Mouse (Mus musculus): ENCODE results near the gene Nup43. TPM values are rescaled to one million over a fixed set of nuclear protein-coding genes. Genes with fewer than 3 reads are reported as not detected.
"Not testable (repeated sequence)": the region's sequence is repeated elsewhere in the genome, so short reads cannot be mapped to it uniquely, and the experiment has no call there.

The Nup43 gene
- total RNA-seq (2021) = 1 to 10 TPM; 5.9 to 9.1 TPM
- long read RNA-seq, experiment 1 = 0 reads
- long read RNA-seq, experiment 2, transcript Nup43-201 (8 exons, 1,286 nt) = major isoform, 12 of 14 reads
- long read RNA-seq, experiment 2, partial matches to known transcripts = 1 of 14 reads
- long read RNA-seq, experiment 2, other reads (novel, unspliced or antisense) = 1 of 14 reads

DNA sequence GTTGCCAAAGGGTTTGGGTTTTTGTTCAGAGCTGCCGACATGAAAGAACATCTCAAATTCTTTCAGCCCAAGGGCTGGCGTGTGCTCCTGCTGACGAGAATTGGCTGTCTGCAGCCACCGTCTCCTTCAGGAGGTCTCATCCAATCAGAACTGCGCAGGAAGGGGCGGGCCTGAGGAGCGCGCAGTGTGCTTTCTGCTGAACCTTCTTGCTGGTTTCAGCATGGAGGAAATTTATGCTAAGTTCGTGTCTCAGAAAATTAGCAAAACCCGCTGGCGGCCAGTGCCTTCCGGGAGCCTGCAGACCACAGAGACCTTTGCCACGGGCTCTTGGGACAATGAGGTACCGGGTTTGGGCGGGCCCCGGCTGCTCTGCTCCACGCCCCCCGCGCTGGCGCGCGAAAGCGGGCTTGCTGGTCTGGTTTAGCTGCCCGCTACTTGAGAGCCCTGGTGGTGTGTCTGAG is at the start of gene Nup43:
Gene Nup43 (plus strand): TSS at position 162 of the 461 bp plus-strand sequence.
- DNase-seq (ENCODE audit: low spot score in 2 of 2) = peak; percentile 87

GRCm38 (mm10) chr10:7617556-7617955 is 49.7 kb upstream of the Nup43 start:
- not testable (repeated sequence) for DNase-seq (ENCODE audit: low spot score in 2 of 2)

DNA sequence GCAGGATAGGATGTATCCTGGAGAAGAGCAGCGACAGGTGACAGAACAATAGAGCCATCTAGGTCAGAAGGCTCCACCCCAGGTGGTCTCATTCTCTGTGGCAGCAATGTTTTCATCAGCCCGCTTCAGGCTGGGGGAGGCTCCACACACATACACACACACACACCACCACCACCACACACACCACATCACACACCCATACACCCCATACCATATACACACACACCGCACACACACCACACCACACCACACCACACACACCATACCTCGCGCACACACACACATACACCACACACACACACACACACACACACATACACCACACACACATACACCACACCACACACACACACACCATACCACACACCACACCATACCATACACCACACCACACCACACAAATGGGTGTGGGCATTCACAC is 47.5 kb upstream of the Nup43 start:
- DNase-seq (ENCODE audit: low spot score in 2 of 2) = no peak

DNA sequence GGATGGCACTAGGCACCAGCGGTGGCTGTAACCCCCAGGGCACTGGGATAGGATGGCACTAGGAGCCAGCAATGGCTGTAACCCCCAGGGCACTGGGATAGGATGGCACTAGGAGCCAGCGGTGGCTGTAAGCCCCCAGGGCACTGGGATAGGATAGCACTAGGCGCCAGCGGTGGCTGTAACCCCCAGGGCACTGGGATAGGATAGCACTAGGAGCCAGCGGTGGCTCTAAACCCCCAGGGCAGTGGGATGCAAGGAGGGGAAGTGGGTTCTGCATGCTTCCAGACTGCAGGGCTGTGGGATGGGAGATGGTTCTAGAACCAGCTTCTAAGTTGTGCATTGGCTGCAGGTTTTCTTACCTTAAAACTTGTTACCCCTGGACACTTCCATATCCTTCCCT is 46.6 kb upstream of the Nup43 start:
- DNase-seq (ENCODE audit: low spot score in 2 of 2) = no peak

DNA sequence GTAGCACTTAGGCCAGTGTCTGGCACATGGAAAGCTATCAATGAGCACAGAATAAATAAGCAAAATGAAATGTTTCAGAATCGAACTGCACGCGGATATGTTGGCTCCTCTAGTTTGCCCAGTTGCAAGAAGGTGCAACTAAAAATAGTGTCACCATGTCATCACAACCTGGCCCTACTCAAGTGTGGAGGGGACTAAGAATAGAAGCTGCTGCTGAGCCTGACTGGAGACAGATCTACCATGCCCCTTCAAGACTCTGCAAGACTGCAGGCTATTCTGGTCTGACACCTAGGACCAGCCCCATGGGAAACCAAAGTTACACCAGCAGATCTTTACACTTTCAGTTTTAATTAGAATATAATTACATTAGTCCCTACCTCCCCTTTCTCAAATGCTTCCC is 44.9 kb upstream of the Nup43 start:
- no peak for DNase-seq (ENCODE audit: low spot score in 2 of 2)

DNA sequence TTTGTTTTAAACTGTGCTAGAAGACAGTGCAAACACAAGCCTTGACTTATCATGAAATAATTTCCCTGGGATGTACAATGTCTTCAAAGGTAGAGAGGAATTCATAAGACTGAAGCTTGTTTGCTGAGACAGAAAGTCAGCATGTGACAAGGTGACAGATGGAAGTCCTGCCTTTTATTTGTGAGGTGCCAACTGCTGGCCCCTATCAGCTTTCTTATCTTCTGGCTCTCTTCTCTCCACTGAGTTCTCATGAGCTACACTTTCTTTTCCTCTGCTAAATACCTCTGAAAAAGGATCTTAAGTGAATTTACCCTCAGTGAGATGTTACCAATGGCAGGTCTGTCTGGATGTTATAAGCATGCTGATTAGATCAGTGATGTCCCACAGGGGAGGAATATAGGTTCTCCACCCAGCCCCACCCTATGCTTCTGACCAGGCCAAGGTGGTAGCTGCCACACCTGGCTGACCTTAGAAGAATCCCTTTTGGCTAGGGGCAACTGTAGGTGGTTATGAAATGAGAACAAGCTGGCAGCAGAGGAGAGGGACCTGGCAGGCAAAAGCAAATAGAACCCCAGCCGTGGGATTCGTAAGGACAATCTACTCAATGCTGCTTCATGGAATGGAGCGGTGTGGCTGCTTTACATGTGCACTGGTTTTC is 43.3 kb upstream of the Nup43 start:
- DNase-seq (ENCODE audit: low spot score in 2 of 2) = no peak

DNA sequence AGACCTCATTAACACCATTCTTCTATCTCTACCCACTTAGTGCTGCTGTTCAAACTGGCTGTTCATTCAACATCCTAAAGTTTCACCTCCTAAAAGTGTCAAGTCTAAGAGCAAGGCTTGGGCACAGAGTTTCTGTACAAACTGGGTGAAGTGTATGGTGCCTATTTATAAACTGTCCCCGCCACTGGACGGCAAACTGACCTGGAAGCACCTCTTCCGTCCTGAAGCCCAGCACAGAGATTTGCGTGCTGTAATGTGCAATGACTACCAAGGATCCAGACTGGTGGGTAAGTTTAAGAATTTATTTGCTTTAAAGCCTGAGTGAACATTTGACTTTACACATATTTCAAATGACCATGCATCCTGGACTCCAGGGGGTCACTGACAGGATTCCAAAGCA is 38.2 kb upstream of the Nup43 start:
- DNase-seq (ENCODE audit: low spot score in 2 of 2) = no peak

GRCm38 (mm10) chr10:7630286-7630685 is 37.0 kb upstream of the Nup43 start:
- no peak for DNase-seq (ENCODE audit: low spot score in 2 of 2)

DNA sequence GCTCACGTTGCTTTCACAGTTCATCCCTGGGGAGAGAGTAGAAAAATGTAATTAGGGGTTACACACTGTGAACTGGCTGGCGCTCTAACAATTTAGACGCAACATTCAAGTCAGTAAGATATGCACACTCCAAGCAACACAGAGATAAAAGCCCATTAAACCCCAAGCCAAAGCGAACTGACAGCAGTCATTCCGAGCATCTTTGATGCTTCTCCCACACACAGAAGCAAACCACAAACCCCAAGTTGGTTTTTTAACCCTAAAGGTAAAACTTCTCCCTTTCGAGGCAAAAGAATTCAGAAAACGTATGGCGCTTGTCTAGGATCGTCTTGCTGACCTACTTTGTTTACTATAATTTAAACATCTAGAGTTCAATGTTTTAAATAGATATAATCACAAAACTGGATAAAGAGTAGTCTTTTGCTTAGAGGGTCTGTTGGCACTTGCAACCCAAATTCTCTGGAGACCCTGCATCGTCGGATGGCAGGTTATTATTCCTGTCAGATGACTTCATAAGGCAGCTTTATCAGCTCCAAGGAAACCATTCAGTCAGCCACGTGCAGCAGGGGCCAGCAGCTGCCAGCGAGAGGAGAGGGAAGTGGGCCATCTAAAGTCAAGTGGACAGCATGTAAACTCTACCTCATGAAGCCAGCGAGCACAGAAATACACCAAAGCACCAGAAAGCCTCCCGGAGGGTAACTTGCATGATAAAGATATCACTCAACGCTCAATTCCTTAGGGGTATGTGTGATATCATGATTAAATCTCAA is 36.2 kb upstream of the Nup43 start:
- no peak for DNase-seq (ENCODE audit: low spot score in 2 of 2)

GRCm38 (mm10) chr10:7640366-7640765 is 26.9 kb upstream of the Nup43 start:
- no peak for DNase-seq (ENCODE audit: low spot score in 2 of 2)

- no peak for DNase-seq (ENCODE audit: low spot score in 2 of 2)
Observed at GRCm38 (mm10) chr10:7645911-7646310, 21.4 kb upstream of the Nup43 start.

DNA sequence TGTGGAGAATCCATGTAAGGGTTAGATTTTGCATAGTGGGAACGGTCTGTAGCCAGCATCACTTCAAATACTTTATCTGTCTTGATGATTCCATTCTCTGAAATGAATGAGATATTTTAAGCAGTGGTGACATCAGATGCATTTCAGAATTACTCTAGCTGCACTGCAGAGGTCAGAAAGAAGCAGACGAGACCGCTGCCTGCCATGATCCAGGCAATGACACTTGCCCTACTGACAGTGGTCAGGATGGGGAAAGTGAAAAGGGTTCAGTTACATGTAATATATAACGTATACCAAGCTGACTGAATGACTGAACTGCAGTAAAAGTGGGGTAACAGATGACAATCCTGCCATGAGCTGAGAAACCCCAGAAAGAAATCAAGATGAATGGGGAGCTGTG is 18.2 kb upstream of the Nup43 start:
- DNase-seq (ENCODE audit: low spot score in 2 of 2) = no peak

DNA sequence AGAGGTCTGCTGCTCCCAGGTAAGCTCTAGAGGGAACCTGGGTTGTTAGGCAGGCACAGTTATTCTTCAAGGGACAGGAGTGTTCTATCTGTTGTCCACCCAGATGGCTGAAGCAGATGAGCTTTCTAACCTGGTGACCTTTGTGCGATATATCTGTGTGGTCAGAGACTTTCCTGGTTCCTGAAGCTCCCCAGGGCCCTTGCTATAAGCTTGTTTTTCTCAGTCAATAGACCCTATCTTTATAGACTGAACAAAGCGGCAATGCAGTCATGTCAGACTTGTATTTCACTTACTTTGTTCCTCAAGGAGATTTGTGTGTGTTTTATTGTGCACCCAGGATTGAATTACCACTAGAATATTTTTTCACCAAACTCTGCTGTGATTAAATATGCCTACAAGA is 16.2 kb upstream of the Nup43 start:
- DNase-seq (ENCODE audit: low spot score in 2 of 2) = no peak

DNA sequence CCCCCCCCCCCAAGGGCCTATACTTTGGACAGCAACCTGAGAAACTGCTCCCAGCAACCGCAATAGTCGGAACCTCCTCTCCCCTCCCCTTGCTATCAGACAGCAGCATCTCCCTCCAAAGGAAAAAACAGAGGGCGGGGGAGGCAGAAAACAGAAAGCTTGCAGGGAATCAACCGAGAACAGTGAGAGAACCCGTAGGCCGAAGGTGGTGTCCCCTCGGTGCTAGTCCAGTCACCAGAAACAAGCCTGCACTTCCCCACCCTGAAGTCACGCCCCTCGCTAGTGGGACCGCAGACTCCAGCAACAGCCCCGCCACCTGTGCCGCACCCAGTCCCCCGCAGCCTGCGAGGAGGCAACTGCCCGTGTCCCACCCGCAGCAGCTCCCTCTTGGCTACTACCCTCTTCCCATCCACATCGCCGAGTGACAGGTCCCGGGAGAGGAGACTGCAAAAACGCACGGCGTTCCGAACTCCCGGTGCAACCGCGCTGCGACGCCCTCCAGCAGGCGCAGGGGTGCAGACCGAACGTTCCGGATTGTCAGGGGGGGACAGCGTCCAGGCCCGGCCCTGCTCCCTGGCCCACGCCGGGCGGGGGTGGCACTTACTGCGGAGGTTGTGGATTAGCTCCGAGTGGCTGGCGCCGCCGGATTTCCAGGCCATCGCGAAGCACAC is 4.7 kb upstream of the Nup43 start:
- no peak for DNase-seq (ENCODE audit: low spot score in 2 of 2)

GRCm38 (mm10) chr10:7663159-7664026 is 3.9 kb upstream of the Nup43 start:
- peak; percentile 95 to 96 for DNase-seq (ENCODE audit: low spot score in 2 of 2)

DNA sequence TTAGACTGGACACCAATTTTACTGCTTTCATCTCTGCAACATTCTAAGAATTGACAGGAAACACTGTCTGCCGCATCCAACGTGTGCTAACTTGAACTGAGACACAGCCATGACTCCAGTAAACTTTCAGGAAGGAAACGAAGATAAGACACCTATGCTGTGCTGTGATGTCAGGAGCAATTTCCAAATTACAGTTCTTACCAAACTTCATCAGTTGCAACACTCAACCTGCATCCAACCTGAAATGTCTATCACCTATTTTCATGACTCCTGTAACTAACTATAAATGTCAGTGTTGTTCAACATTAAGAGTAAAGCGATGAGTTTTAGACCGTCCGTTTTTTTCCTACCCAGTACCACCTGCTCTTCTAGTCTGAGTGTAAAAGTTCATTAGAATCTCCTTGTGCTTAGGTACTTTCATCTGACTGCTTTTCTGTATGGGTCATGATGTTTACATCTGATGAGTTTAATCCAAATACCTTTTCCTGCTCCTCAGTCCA is 3.2 kb upstream of the Nup43 start:
- no peak for DNase-seq (ENCODE audit: low spot score in 2 of 2)

DNA sequence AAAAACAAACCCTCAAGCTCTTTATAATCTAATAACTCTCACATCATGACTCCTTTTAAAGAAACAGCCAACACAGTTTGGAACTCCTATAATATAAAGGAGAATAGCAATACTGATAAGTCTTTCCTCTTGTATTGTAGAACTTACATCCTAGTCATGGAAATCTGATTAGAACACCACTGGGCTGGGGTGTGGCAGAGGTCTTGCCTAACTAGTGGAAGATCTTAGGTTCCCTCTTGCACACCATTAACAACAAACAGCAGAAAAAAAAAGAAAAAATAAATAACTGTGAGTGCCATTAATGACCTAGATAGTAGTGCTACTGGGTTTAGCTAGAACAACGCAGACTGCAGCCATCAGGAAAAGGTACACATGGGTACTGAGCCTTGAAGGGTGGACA is 2.4 kb upstream of the Nup43 start:
- no peak for DNase-seq (ENCODE audit: low spot score in 2 of 2)

DNA sequence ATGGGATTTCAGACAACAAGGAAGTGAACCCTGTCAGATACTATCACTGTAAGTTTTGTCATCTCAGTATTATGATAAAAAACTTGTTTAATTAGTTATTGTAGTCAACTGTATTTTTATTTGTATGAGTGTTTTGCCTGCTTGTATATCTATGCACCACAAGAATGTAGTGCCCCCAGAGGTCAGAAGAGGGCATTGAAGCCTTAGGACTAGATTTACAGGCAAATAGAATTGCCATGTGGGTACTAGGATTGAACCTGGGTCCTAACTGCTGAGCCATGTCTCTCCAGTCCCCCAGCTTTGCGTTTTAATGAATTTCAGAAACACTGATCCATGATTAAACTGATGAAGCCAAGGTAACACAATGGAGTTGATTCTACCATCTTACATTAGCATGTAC is 6.4 kb downstream of the Nup43 start:
- no peak for DNase-seq (ENCODE audit: low spot score in 2 of 2)

GRCm38 (mm10) chr10:7680731-7681301 is 13.5 kb downstream of the Nup43 start, which contains the start of the genes Pcmt1 and Lats1:
TSS of gene Pcmt1 (minus strand) at chr10:7681136.
TSS of gene Lats1 (plus strand) at chr10:7681214.
- peak; percentile 88 to 90 for DNase-seq (ENCODE audit: low spot score in 2 of 2)
